Mouse (Mus musculus): Measurements from ENCODE around the gene Supt3. TPM values are rescaled to one million over a fixed set of nuclear protein-coding genes. Genes with fewer than 3 reads are reported as not detected.

Gene Supt3
- polyA plus RNA-seq, 1 experiment from 2014 or later, result 20.7 TPM

DNA sequence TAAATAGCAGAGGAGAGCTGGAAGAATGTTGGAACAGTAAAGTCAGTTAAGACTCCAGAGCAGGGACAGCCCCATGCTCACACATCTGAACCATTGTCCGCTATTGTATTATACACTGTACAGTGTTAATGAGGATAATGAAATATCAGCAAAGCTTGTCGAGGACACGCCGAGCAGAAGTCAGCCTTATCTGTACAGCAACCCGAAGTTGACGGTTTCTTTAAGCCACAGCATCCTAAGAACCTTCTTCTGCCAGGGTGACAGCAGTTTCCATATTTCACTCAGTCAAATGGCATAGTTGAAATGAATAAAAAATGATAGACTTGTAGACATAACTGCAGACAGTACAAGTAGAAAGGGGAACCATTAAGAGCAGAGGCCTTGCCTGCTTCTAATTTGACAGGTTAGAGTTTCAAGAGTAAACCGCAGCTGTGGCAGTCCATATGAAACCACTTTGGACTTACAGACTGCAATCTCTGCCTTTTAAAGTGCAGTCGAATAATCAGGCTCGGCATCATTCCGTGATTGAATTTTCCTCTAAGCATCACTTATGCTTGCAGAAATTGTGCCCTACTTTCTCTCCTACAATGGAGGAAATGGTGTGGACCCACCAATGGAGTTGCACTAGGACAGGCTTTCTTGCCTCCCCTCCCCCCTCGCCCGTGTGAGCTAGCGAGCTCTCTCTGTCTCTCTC lies 227.7 kb downstream of the Supt3 start:
- Histone ChIP-seq H3K4me2 (replicated peaks) (no peak overlapping the region), H3K9me3 (no peaks in the 10 kb centered on the region), H3K27me3 (replicated peaks) (no peaks in the 10 kb centered on the region), H3K4me3 (no peak overlapping the region), H3K27ac (no peak overlapping the region), H3K36me3 (no peaks in the 10 kb centered on the region), H3K9ac (no peak overlapping the region), H3K4me1 (no peaks in the 10 kb centered on the region)
- WGBS, result 90% methylated on average over 13 of the region's 13 CpGs
- ATAC-seq (ENCODE audit: low FRiP score, low read depth), result no peak

DNA sequence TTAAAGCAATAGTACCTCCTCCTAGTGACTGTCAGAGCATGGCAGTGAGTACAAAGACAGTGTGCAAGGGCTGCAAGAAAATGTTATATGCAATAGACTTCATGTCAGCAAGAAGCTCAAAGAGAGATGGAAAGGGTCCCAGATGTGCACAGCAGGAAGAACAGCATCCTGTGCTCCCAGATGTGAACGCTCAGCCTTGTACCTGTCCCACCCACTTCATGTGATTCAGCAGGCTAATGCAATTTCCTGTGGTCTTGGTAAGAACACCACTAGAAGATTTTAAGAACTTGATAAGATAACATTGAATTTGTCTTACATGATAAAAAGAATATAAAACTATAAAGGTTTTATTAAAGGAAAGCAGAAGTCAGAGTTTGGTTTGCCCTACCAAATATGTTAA lies 230.5 kb downstream of the Supt3 start:
- 71% methylated on average over 1 of the region's 1 CpGs for WGBS
- Histone ChIP-seq H3K4me2 (replicated peaks) (no peak overlapping the region), H3K4me3 (no peak overlapping the region), H3K4me1 (no peaks in the 10 kb centered on the region), H3K9me3 (no peaks in the 10 kb centered on the region), H3K9ac (no peak overlapping the region), H3K36me3 (no peaks in the 10 kb centered on the region), H3K27ac (no peak overlapping the region), H3K27me3 (replicated peaks) (no peaks in the 10 kb centered on the region)
- ATAC-seq (ENCODE audit: low FRiP score, low read depth), result no peak

DNA sequence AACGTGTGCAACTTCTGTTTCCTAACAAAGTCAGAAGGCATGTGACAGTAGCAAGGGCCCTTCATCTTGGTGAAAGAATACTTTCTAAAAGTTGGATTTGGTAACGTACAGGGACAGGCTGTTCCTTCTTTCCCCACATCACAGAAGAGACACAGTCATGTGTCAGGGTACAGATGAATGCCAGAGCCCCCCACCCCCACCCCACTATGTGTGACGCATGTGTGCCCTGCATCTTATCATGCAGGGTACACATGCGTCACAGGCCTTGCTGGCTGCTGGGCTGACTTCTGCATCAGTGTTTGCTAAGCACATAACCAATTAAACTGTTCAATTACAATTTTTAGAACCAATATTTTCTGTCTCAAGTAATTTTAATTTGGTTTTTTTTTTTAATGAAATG lies 231.7 kb downstream of the Supt3 start:
- H3K9me3 ChIP-seq, result no peaks in the 10 kb centered on the region
- 83% methylated on average over 4 of the region's 4 CpGs for WGBS
- H3K4me1 ChIP-seq, result no peaks in the 10 kb centered on the region
- H3K36me3 ChIP-seq, result no peaks in the 10 kb centered on the region
- no peak overlapping the region for H3K4me3 ChIP-seq
- H3K27me3 ChIP-seq (replicated peaks), result no peaks in the 10 kb centered on the region
- ATAC-seq (ENCODE audit: low FRiP score, low read depth), result no peak
- H3K27ac ChIP-seq, result no peak overlapping the region
- no peak overlapping the region for H3K4me2 ChIP-seq (replicated peaks)
- no peak overlapping the region for H3K9ac ChIP-seq

DNA sequence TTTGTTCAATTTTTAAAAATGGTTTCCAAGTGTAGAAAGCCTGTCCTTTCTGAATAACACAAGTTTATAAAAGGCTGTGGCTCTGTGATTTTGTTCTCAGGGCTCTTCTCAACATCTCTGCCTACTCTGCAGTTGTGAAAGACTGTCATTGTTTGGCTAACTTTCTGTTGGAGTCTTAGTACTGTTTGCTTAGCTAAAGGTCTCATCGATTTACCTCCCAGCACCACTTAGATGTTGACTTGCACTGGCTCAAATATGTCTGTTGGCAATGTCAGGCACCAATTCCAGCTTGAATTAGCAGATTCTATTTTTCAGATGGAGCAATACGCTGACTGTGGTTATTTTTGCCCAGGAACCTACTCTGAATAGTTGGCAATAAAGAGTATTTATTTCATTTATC lies 233.5 kb downstream of the Supt3 start:
- Histone ChIP-seq H3K27me3 (replicated peaks) (no peaks in the 10 kb centered on the region), H3K9me3 (no peaks in the 10 kb centered on the region), H3K4me3 (no peak overlapping the region), H3K4me2 (replicated peaks) (no peak overlapping the region), H3K9ac (no peak overlapping the region), H3K36me3 (no peaks in the 10 kb centered on the region), H3K4me1 (no peaks in the 10 kb centered on the region), H3K27ac (no peak overlapping the region)
- no peak for ATAC-seq (ENCODE audit: low FRiP score, low read depth)
- WGBS, result 90% methylated on average over 2 of the region's 2 CpGs

DNA sequence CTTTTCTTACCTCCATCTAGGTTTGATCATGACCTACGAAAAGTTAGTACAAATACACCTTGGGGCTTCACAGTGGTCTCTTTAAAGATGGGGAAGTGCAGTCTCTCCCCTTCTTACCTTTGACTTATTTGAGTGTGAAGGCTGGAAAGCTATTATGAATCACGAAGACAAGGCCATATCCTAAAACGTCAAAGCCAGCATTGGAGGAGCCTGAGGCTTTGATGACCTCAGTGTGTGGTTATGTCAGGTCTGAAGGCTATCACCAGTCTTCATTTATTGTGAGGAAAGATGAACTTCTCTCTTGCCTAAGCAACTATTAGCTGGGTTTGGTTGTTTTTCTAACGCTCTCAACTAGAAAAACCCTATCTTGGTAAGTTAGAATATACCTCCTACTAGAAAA lies 239.8 kb downstream of the Supt3 start:
- no peak overlapping the region for H3K27ac ChIP-seq
- H3K36me3 ChIP-seq, result no peaks in the 10 kb centered on the region
- H3K9ac ChIP-seq, result no peak overlapping the region
- H3K27me3 ChIP-seq (replicated peaks), result no peaks in the 10 kb centered on the region
- no peak for ATAC-seq (ENCODE audit: low FRiP score, low read depth)
- no peak overlapping the region for H3K4me2 ChIP-seq (replicated peaks)
- no peak overlapping the region for H3K4me3 ChIP-seq
- H3K9me3 ChIP-seq, result no peaks in the 10 kb centered on the region
- no peaks in the 10 kb centered on the region for H3K4me1 ChIP-seq
- WGBS, result 88% methylated on average over 4 of the region's 4 CpGs

DNA sequence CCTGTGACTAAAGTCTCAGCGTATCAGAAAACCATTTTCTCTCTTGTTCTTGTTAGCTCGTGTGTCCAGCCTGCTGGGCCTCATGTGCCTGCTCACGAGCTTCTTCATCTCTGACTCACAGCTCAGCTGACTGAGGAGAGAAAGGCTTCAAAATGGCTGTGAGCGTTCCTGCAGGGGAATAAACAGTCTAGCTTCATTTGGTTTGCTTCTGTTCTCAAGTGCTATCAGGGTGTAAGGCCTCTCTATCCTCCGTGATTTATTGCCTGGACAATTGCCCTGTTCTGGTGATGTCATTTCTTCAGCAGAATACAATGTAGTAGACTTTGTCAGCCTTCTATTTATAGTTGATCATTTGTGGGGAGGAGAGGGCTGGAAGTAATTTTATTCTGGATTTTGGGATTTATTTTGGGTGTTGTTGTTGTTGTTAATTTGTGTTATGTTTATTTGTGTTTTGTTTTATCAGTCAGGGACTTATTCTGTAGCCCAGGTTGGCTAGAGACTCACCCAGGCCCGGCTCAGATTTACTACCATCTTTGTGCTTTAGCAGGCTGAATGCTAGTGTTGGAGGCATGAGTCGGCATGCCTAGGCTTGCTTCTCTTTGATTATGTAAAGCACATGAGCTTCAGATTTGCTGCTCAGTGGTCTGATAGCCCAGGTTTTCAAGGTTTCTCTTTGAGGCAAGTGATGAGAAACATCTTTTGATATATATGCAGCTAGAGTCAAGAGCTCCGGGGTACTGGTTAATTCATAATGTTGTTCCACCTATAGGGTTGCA lies 243.4 kb downstream of the Supt3 start:
- no peak overlapping the region for H3K27ac ChIP-seq
- ATAC-seq (ENCODE audit: low FRiP score, low read depth), result no peak
- H3K9ac ChIP-seq, result no peak overlapping the region
- no peaks in the 10 kb centered on the region for H3K27me3 ChIP-seq (replicated peaks)
- H3K36me3 ChIP-seq, result no peaks in the 10 kb centered on the region
- no peaks in the 10 kb centered on the region for H3K4me1 ChIP-seq
- WGBS, result 51% methylated on average over 8 of the region's 8 CpGs
- no peak overlapping the region for H3K4me2 ChIP-seq (replicated peaks)
- H3K4me3 ChIP-seq, result no peak overlapping the region
- no peaks in the 10 kb centered on the region for H3K9me3 ChIP-seq

DNA sequence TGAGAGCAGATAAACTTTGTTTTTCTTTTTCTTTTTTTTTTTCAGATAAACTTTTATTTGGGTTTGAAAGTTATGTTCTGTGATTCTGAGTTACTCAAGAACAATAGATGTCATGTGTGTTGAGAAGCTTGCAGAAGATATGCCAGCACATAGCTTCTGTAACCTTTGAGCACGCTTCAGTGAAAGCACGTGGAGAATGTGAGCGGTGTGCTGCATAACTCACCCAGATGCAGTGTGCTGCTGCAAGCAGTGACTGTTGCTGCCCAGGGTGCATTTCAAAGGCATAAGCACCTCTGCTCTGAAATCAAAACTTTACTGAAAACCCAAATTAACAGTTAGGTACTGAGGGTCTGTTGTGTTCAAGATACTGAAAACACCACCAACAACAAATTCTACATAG lies 251.5 kb downstream of the Supt3 start:
- no peak for ATAC-seq (ENCODE audit: low FRiP score, low read depth)
- WGBS, result 82% methylated on average over 3 of the region's 3 CpGs

DNA sequence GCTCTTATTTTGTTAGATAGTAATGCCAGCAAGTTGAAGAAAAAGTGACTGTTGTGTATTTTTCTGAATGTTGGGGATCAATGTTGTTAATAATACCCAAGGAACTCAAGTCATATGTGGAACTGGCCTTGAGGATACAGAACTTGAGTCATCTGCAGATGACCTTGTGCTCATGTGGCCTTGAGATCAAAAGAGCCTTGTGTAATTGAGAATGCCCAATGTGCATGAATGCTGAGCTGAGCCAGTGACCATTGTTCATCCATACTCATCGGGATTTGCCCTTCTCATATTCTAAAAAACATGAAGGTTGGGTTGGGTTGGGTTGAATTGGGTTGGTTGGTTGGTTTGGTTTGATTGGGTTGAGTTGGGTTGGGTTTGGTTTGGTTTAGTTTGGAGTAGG lies 252.2 kb downstream of the Supt3 start:
- H3K27me3 ChIP-seq (replicated peaks), result no peaks in the 10 kb centered on the region
- H3K9me3 ChIP-seq, result no peaks in the 10 kb centered on the region
- H3K9ac ChIP-seq, result no peak overlapping the region
- no peak overlapping the region for H3K27ac ChIP-seq
- 83% methylated on average over 1 of the region's 1 CpGs for WGBS
- H3K4me1 ChIP-seq, result 0 out of 2 replicates have a peak, but pooled peaks cover 2% of the 10 kb centered on the region
- H3K4me3 ChIP-seq, result no peak overlapping the region
- no peak for ATAC-seq (ENCODE audit: low FRiP score, low read depth)
- no peaks in the 10 kb centered on the region for H3K36me3 ChIP-seq
- no peak overlapping the region for H3K4me2 ChIP-seq (replicated peaks)

More for the DNA sequence above, 251.5 kb downstream of the Supt3 start:
- no peaks in the 10 kb centered on the region for H3K4me1 ChIP-seq
- no peaks in the 10 kb centered on the region for H3K27me3 ChIP-seq (replicated peaks)
- H3K4me3 ChIP-seq, result no peak overlapping the region
- H3K36me3 ChIP-seq, result no peaks in the 10 kb centered on the region
- no peak overlapping the region for H3K9ac ChIP-seq
- H3K9me3 ChIP-seq, result no peaks in the 10 kb centered on the region
- no peak overlapping the region for H3K4me2 ChIP-seq (replicated peaks)
- no peak overlapping the region for H3K27ac ChIP-seq

DNA sequence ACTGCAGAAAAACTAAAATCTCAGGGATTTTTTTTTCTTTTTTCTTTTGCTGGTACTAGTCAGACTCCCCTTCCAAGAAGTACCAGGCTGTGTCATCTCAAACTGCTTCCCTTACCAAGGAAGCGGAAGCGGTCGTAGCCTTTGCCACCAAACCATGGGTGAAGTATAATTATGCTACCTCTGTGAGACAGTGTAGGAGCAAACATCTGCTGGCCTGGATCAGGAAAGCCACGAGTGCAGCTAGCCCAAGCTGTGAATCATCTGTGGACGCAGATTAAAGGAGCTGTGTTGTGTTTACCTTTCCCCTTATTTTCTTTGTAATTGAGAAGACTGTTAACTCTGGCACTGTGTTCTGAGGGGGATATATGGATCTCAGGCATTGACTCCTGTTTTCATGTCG lies 255.3 kb downstream of the Supt3 start:
- no peak for ATAC-seq (ENCODE audit: low FRiP score, low read depth)
- Histone ChIP-seq H3K36me3 (no peaks in the 10 kb centered on the region), H3K4me2 (replicated peaks) (no peak overlapping the region), H3K9ac (no peak overlapping the region), H3K4me3 (no peak overlapping the region), H3K4me1 (0 out of 2 replicates have a peak, but pooled peaks cover 2% of the 10 kb centered on the region), H3K9me3 (no peaks in the 10 kb centered on the region), H3K27me3 (replicated peaks) (no peaks in the 10 kb centered on the region), H3K27ac (no peak overlapping the region)
- WGBS, result 79% methylated on average over 6 of the region's 6 CpGs

DNA sequence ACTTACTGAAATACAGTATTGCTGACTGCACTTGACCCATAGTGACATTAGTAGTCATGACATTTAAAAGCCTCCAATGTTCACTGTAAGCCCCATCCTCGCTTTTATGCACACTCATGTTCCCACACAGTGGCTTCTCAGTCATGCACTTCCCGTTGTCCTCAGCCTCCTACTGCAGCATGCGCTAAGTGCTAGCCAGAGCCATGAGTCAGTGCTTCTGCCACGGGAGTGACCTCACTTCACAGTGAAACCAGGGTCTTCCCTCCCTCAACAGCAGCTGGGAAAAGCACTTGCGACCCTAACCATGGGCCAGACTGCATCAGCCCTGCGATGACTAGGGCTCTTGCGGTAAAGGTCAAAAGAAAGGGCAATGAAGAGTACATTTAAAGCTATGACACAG lies 256.7 kb downstream of the Supt3 start:
- Histone ChIP-seq H3K4me2 (replicated peaks) (no peak overlapping the region), H3K9ac (no peak overlapping the region), H3K36me3 (no peaks in the 10 kb centered on the region), H3K4me1 (0 out of 2 replicates have a peak, but pooled peaks cover 2% of the 10 kb centered on the region), H3K27me3 (replicated peaks) (no peaks in the 10 kb centered on the region), H3K4me3 (no peak overlapping the region), H3K9me3 (no peaks in the 10 kb centered on the region), H3K27ac (no peak overlapping the region)
- ATAC-seq (ENCODE audit: low FRiP score, low read depth), result no peak
- WGBS, result 60% methylated on average over 7 of the region's 7 CpGs

DNA sequence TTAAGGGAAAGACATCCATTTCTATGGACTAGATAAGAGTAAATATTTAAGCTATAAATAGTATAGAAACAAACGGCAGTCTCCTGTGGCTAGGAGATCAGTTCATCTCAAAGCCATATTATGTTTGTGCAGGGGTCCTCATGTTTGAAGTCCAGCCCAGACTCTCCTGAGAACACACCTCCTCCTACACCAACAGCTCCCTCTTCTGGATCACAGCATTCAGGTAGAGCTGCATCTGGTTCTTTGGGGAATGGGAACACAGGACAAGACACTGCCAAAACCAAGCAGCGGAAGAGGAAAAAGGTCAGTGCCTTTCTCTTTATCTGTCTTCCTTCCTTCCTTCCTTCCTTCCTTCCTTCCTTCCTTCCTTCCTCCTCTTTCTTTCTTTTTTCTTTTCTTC lies 264.1 kb downstream of the Supt3 start:
- H3K36me3 ChIP-seq, result no peaks in the 10 kb centered on the region
- no peak for ATAC-seq (ENCODE audit: low FRiP score, low read depth)
- H3K9ac ChIP-seq, result no peak overlapping the region
- WGBS, result 77% methylated on average over 2 of the region's 2 CpGs
- H3K4me1 ChIP-seq, result no peaks in the 10 kb centered on the region
- no peaks in the 10 kb centered on the region for H3K27me3 ChIP-seq (replicated peaks)
- H3K9me3 ChIP-seq, result no peaks in the 10 kb centered on the region
- H3K4me3 ChIP-seq, result no peak overlapping the region
- no peak overlapping the region for H3K4me2 ChIP-seq (replicated peaks)
- H3K27ac ChIP-seq, result no peak overlapping the region

DNA sequence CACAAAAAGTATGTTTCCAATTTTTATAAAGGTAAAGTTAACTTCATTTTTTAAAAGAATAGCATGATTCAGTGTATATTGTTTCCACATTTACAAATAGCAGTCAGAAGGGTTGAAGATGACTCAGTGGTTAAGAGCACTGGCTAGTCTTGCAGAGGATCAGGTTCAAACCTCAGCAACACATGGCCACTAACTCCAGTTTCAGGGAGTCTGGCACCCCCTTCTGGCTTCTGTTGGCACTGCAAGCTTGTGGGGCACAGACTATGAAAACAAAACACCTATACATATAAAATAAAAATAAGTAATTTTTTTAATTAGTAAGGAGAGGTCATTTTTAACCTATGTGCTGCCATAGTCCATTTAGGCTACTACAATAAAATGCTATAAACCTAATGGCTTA lies 268.9 kb downstream of the Supt3 start:
- Histone ChIP-seq H3K4me3 (no peak overlapping the region), H3K36me3 (no peaks in the 10 kb centered on the region), H3K9ac (no peak overlapping the region), H3K27ac (no peak overlapping the region), H3K4me2 (replicated peaks) (no peak overlapping the region), H3K9me3 (no peaks in the 10 kb centered on the region), H3K4me1 (no peaks in the 10 kb centered on the region), H3K27me3 (replicated peaks) (no peaks in the 10 kb centered on the region)
- ATAC-seq (ENCODE audit: low FRiP score, low read depth), result no peak

DNA sequence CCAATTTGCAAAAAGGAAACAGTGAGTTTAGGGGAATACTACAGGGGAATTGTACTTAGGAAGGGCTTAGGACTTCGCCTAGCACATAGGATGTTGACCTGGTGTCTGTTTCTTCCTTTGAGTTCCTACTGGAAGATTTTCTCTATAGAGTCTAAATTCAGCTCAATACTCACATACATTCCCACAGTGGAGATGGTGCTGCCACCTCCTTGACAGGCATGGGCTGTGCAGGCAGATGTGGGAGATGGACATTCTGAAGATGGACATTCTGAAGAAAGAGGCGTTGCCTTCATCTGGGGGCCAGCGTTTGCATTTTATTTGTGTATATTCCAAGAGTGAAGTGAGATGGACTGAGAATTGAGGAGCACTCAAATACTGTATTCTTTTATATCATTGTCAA lies 269.6 kb downstream of the Supt3 start:
- Histone ChIP-seq H3K4me1 (no peaks in the 10 kb centered on the region), H3K36me3 (no peaks in the 10 kb centered on the region), H3K27me3 (replicated peaks) (no peaks in the 10 kb centered on the region), H3K9me3 (no peaks in the 10 kb centered on the region), H3K27ac (no peak overlapping the region), H3K4me3 (no peak overlapping the region), H3K9ac (no peak overlapping the region), H3K4me2 (replicated peaks) (no peak overlapping the region)
- WGBS, result 96% methylated on average over 3 of the region's 3 CpGs
- no peak for ATAC-seq (ENCODE audit: low FRiP score, low read depth)

Data from neural tube, embryonic 12.5 days (tissue).